ENCODE assay signal across 33 mouse cellular contexts in the genomic region with DNA sequence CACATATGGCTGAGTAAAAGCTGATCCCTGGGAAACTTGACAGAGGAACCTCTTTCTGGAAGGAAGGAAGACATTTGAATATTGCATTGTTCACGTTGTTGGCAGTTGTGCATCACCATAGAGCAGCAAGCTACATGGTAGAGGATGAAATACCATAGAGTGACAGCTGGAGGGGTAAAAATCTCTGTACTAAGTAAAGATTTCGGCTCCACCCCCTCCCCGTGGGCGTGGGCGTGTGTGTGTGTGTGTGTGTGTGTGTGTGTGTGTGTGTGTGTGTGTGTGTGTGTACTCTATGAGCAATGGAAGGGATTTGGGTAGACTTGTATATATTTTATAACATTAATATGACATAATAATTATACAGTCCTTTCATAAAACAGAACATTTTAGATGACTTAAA.
"Had no signal": no experiment of that assay in that cellular context is flagged by ENCODE, and none has a peak within 500 bp of the region (broad histone marks: within the 10 kb centered on the region; RNA-seq: fewer than 3 reads in every experiment).

No protein-coding gene starts in this region.

- H3K36me3 ChIP-seq: hindbrain, embryonic 12.5 days; hindbrain, embryonic 15.5 days; intestine, embryonic 15.5 days; kidney, embryonic 15.5 days had no signal

- H3K4me3 ChIP-seq: heart, adult 2 months; heart, embryonic 13.5 days; heart, embryonic 15.5 days; hindbrain, embryonic 10.5 days; hindbrain, embryonic 12.5 days; hindbrain, embryonic 13.5 days; hindbrain, embryonic 15.5 days; intestine, embryonic 15.5 days; kidney, embryonic 15.5 days; layer of hippocampus, adult 2 months had no signal

- ATAC-seq: hindbrain, embryonic 16.5 days; hindbrain, postnatal 0 days; inflammation-experienced regulatory T-cells, adult 6 months; intestine, embryonic 15.5 days; intestine, embryonic 16.5 days; intestine, postnatal 0 days had no signal

- H3K4me2 ChIP-seq: heart, embryonic 11.5 days; heart, embryonic 13.5 days; heart, embryonic 15.5 days; hindbrain, embryonic 12.5 days; hindbrain, embryonic 13.5 days; hindbrain, embryonic 14.5 days; hindbrain, embryonic 15.5 days; intestine, embryonic 15.5 days; kidney, embryonic 15.5 days had no signal

- DNase-seq: heart, adult 2 months; heart, postnatal 10 days; heart, postnatal 14 days; heart, postnatal 36 days; heart, postnatal 4 days; kidney, adult 11 months; kidney, adult 18-20 months; kidney, adult 8-10 months; kidney, adult 9 months; kidney, postnatal 10 days; kidney, postnatal 14 days; kidney, postnatal 25 days; kidney, postnatal 36 days; kidney, postnatal 4 days; layer of hippocampus, adult 9-11 months; layer of hippocampus, postnatal 36 days had no signal

- H3K4me1 ChIP-seq: intestine, embryonic 15.5 days had no signal

- H3K9ac ChIP-seq: heart, embryonic 13.5 days; heart, embryonic 15.5 days; hindbrain, embryonic 12.5 days; hindbrain, embryonic 13.5 days; hindbrain, embryonic 14.5 days; hindbrain, embryonic 15.5 days; intestine, embryonic 15.5 days; kidney, embryonic 15.5 days had no signal

- H3K9me3 ChIP-seq: heart, embryonic 13.5 days; heart, embryonic 15.5 days; hindbrain, embryonic 10.5 days; hindbrain, embryonic 12.5 days; hindbrain, embryonic 13.5 days; hindbrain, embryonic 15.5 days; intestine, embryonic 15.5 days; kidney, embryonic 15.5 days had no signal

- H3K27me3 ChIP-seq: heart, embryonic 13.5 days; heart, embryonic 15.5 days; hindbrain, embryonic 12.5 days; hindbrain, embryonic 13.5 days; hindbrain, embryonic 15.5 days; intestine, embryonic 15.5 days; kidney, embryonic 15.5 days had no signal

- H3K27ac ChIP-seq: heart, adult 2 months; heart, embryonic 13.5 days; heart, embryonic 15.5 days; hindbrain, embryonic 10.5 days; hindbrain, embryonic 12.5 days; hindbrain, embryonic 13.5 days; hindbrain, embryonic 14.5 days; hindbrain, embryonic 15.5 days; hindbrain, postnatal 0 days; intestine, embryonic 15.5 days; kidney, embryonic 15.5 days; kidney, postnatal 0 days; layer of hippocampus, adult 2 months had no signal
